ENCODE assay signal across 28 mouse cellular contexts in the genomic region with DNA sequence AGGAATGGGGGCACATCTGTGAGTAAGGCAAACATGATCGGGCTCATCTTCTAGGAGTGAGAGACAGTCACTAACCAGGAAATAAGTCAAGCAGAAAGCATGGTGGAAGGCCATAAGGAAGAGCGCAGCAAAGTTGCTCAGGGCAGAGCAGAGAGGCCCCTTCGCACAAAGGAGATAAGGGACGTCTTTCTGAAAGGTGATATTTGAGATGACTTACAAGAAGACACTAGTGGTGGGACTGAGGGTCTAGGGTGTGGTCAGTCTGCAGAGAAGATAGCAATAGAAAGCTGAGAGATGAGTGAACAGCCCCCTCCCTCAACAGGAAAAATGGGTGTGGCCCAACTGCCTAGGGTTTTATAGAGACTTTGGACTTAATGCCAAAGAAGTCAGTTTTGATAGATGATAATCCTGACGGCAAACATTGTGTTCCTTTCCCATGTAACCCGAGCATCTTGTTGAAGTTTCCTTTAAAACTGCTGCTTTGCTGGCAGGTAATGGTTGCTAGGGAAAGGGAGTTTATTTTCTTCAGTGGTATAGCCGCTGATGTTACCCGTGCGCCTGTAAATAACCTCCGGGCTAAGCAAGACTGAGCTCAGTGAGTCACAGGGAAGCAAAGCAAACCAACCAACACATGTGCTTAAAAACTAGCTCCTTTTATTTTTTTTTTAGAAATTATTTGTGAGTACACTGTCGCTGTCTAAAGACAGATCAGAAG. TPM values are rescaled to one million over a fixed set of nuclear protein-coding genes. Genes with fewer than 3 reads are reported as not detected.
DNase-seq lines count a peak whose midpoint lies in the region; ATAC-seq and TF ChIP-seq lines count a peak whose summit lies in the region.
"Had no signal": no experiment of that assay in that cellular context is flagged by ENCODE, and none has a peak within 500 bp of the region (broad histone marks: within the 10 kb centered on the region; RNA-seq: fewer than 3 reads in every experiment).

No protein-coding gene starts in this region.

- H3K36me3 ChIP-seq in G1E (replicated peaks): no peaks in the 10 kb centered on the region
- H3K36me3 ChIP-seq in liver, embryonic 11.5 days (ENCODE audit: control insufficient read depth, insufficient read depth, low read length): no peaks in the 10 kb centered on the region
- H3K36me3 ChIP-seq in liver, embryonic 16.5 days (ENCODE audit: control insufficient read depth, insufficient read depth): no peaks in the 10 kb centered on the region
- no peaks in the 10 kb centered on the region for H3K36me3 ChIP-seq in midbrain, embryonic 16.5 days (ENCODE audit: control insufficient read depth, insufficient read depth, low read length)
- H3K36me3 ChIP-seq: embryonic facial prominence, embryonic 12.5 days; forebrain, embryonic 10.5 days; forebrain, embryonic 15.5 days; heart, embryonic 13.5 days had no signal

- intact Hi-C loops in heart, postnatal 14 days (cut with DNase I): no loop called here

- peak overlapping the region; percentile 40; the same call in 1 of the 2 replicates for H3K4me3 ChIP-seq in G1E (ENCODE audit: low read depth, low read length)
- no peak overlapping the region for H3K4me3 ChIP-seq in liver, embryonic 11.5 days (ENCODE audit: low read depth, low read length)
- no peak overlapping the region for H3K4me3 ChIP-seq in liver, embryonic 16.5 days (ENCODE audit: low read depth, low read length)
- no peak overlapping the region for H3K4me3 ChIP-seq in midbrain, embryonic 16.5 days (ENCODE audit: low read depth, low read length)
- H3K4me3 ChIP-seq: embryonic facial prominence, embryonic 12.5 days; forebrain, embryonic 10.5 days; forebrain, embryonic 15.5 days; gastrocnemius, adult 2 months; heart, embryonic 13.5 days; layer of hippocampus, adult 2 months had no signal

- no peak overlapping the region for H3K9ac ChIP-seq in liver, embryonic 11.5 days (ENCODE audit: low read depth, low read length)
- H3K9ac ChIP-seq in liver, embryonic 16.5 days (ENCODE audit: low read depth, low read length): no peak overlapping the region
- no peak overlapping the region for H3K9ac ChIP-seq in midbrain, embryonic 16.5 days (ENCODE audit: low read depth, low read length)
- H3K9ac ChIP-seq: embryonic facial prominence, embryonic 12.5 days; forebrain, embryonic 15.5 days; heart, embryonic 13.5 days; lung, embryonic 14.5 days had no signal

- no peak overlapping the region for H3K4me2 ChIP-seq in liver, embryonic 11.5 days
- no peak overlapping the region for H3K4me2 ChIP-seq in liver, embryonic 16.5 days (ENCODE audit: low read depth, low read length)
- no peak overlapping the region for H3K4me2 ChIP-seq in midbrain, embryonic 16.5 days (ENCODE audit: low read length)
- H3K4me2 ChIP-seq: embryonic facial prominence, embryonic 12.5 days; forebrain, embryonic 15.5 days; heart, embryonic 13.5 days; lung, embryonic 14.5 days; midbrain, embryonic 11.5 days had no signal

- 68% methylated on average over 11 of the region's 11 CpGs for WGBS in liver, embryonic 11.5 days
- WGBS in liver, embryonic 16.5 days (ENCODE audit: insufficient replicate concordance): 57% methylated on average over 11 of the region's 11 CpGs
- WGBS in midbrain, embryonic 16.5 days: 91% methylated on average over 11 of the region's 11 CpGs

- peaks cover 28% of the 10 kb centered on the region for H3K4me1 ChIP-seq in G1E (ENCODE audit: insufficient read depth, low read depth, low read length)
- H3K4me1 ChIP-seq in liver, embryonic 11.5 days (replicated peaks; ENCODE audit: control insufficient read depth, insufficient read depth, low read length): 0 out of 2 replicates have a peak, but pooled peaks cover 3% of the 10 kb centered on the region
- no peaks in the 10 kb centered on the region for H3K4me1 ChIP-seq in liver, embryonic 16.5 days (ENCODE audit: control insufficient read depth, low read depth, low read length)
- H3K4me1 ChIP-seq in midbrain, embryonic 16.5 days (ENCODE audit: control insufficient read depth, insufficient read depth, low read length): no peaks in the 10 kb centered on the region
- H3K4me1 ChIP-seq: embryonic facial prominence, embryonic 12.5 days; forebrain, embryonic 10.5 days had no signal

- peaks cover 14% of the 10 kb centered on the region; the same call in 1 of the 2 replicates for H3K9me3 ChIP-seq in G1E (replicated peaks)
- peaks cover 13% of the 10 kb centered on the region for H3K9me3 ChIP-seq in liver, embryonic 11.5 days (ENCODE audit: control insufficient read depth, low read length)
- H3K9me3 ChIP-seq in liver, embryonic 16.5 days (replicated peaks; ENCODE audit: control insufficient read depth, low read length): no peaks in the 10 kb centered on the region; the same call in 1 of the 2 replicates
- no peaks in the 10 kb centered on the region for H3K9me3 ChIP-seq in midbrain, embryonic 16.5 days (replicated peaks; ENCODE audit: control insufficient read depth, low read length, poor library complexity, severe bottlenecking)
- H3K9me3 ChIP-seq: forebrain, embryonic 15.5 days had no signal

- TF ChIP-seq CTCF in G1E (IDR thresholded peaks at IDR 0.05; ENCODE audit: low read depth, low read length): no peak

- ATAC-seq in G1E (ENCODE audit: extremely low read depth, insufficient number of reproducible peaks, low FRiP score, poor library complexity, severe bottlenecking): peak; percentile 75
- ATAC-seq in liver, embryonic 11.5 days (replicated peaks; ENCODE audit: low FRiP score): peak; percentile 91
- ATAC-seq in liver, embryonic 16.5 days (ENCODE audit: low read depth): peak; percentile 32; the same call in 1 of the 2 replicates
- no peak for ATAC-seq in midbrain, embryonic 16.5 days
- ATAC-seq: CD4-positive, CD25-positive, alpha-beta regulatory T cell, adult 4 months; forebrain, embryonic 15.5 days had no signal

- no peaks in the 10 kb centered on the region for H3K27me3 ChIP-seq in G1E (ENCODE audit: insufficient read depth, low read length)
- no peaks in the 10 kb centered on the region for H3K27me3 ChIP-seq in liver, embryonic 11.5 days (replicated peaks; ENCODE audit: control insufficient read depth, insufficient read depth, low read length)
- H3K27me3 ChIP-seq in liver, embryonic 16.5 days (ENCODE audit: control insufficient read depth, insufficient read depth, low read depth, low read length): no peaks in the 10 kb centered on the region
- H3K27me3 ChIP-seq in midbrain, embryonic 16.5 days (ENCODE audit: control insufficient read depth, insufficient read depth, low read depth, low read length): no peaks in the 10 kb centered on the region
- H3K27me3 ChIP-seq: embryonic facial prominence, embryonic 12.5 days; forebrain, embryonic 15.5 days; heart, embryonic 13.5 days had no signal

- DNase-seq in G1E (ENCODE audit: low spot score): peak; percentile 27
- DNase-seq in c-Kit-positive CD71-positive TER-119-negative erythroid progenitor cells, embryonic 14.5 days (ENCODE audit: low read depth): peak; percentile 29
- DNase-seq in liver, embryonic 11.5 days (ENCODE audit: low spot score): no peak
- no peak for DNase-seq in kidney, adult 18-20 months
- DNase-seq in heart, postnatal 14 days: no peak
- DNase-seq: adrenal gland, adult 8-10 months; cerebellum, adult 11 months; cerebellum, adult 9-10 months; cerebellum, postnatal 36 days; gastrocnemius, adult 2 months; gastrocnemius, postnatal 36 days; heart, postnatal 10 days; kidney, adult 2 months; kidney, postnatal 36 days; left cerebral cortex, postnatal 4 days; lung, embryonic 14.5 days; lung, postnatal 14 days; right cerebral cortex, postnatal 25 days; thymus, postnatal 14 days had no signal

- H3K27ac ChIP-seq in liver, embryonic 11.5 days (ENCODE audit: low read depth, low read length): no peak overlapping the region
- no peak overlapping the region for H3K27ac ChIP-seq in liver, embryonic 16.5 days (ENCODE audit: low read length)
- no peak overlapping the region for H3K27ac ChIP-seq in midbrain, embryonic 16.5 days (ENCODE audit: low read length)
- H3K27ac ChIP-seq: embryonic facial prominence, embryonic 12.5 days; forebrain, embryonic 10.5 days; forebrain, embryonic 15.5 days; gastrocnemius, adult 2 months; heart, embryonic 13.5 days; layer of hippocampus, adult 2 months had no signal

RNA-seq across cellular contexts. Expression of gene Man1a2, which starts 40.8 kb away (rescaled TPM):
- 31.1 and 32.9 TPM in 2 replicates for total RNA-seq in G1E (2014; fragmentation: Nextera tagmentation)
- 26.3 and 30.2 TPM in 2 replicates for total RNA-seq in G1E (2017)
- polyA plus RNA-seq in G1E (2012): 70.1 and 86.1 TPM in 2 replicates
- 62.8 and 64.3 TPM in 2 replicates for polyA plus RNA-seq in liver, embryonic 11.5 days (2014; fragmentation: Nextera tagmentation; extraction: Ambion mirVana)
- 20.5 and 21.2 TPM in 2 replicates for polyA plus RNA-seq in liver, embryonic 16.5 days (2015; fragmentation: Nextera tagmentation; extraction: Ambion mirVana)
- polyA plus RNA-seq in midbrain, embryonic 16.5 days (2015; fragmentation: Nextera tagmentation; extraction: Ambion mirVana): 30.7 and 32.7 TPM in 2 replicates
- 10 to 100 TPM; 59.2 to 59.6 TPM for total RNA-seq in heart, postnatal 14 days (2021)

Comparison
In these comparisons a context has a peak if more than half of its experiments do, and no peak if none do; other contexts are left out.
1. DNase-seq: peak in G1E (single experiment) and c-Kit-positive CD71-positive TER-119-negative erythroid progenitor cells, embryonic 14.5 days (single experiment); none in liver, embryonic 11.5 days (single experiment), kidney, adult 18-20 months (single experiment) and heart, postnatal 14 days (0 of 2).